Mouse (Mus musculus) liver, adult (tissue): Measurements from ENCODE around the gene Eif4g3.
A peak's percentile ranks its signal among the peaks of the same experiment; 100 is the strongest.

Experiments
- GATA4 ChIP-seq: IDR thresholded peaks from 2 replicates; pipeline ENCODE4 v1.6.1; 2014; ENCODE audit warnings: mild to moderate bottlenecking, low read length; ENCODE audit not compliant: insufficient replicate concordance

Eif4g3 gene

GRCm38 (mm10) chr4:138184056-138184455 is 191.2 kb downstream of the Eif4g3 start:
- no peak for TF ChIP-seq GATA4

GRCm38 (mm10) chr4:138184573-138184981 is 191.8 kb downstream of the Eif4g3 start:
- peak; percentile 99 for TF ChIP-seq GATA4

GRCm38 (mm10) chr4:138185961-138186360 is 193.1 kb downstream of the Eif4g3 start:
- no peak for TF ChIP-seq GATA4

- TF ChIP-seq GATA4, result no peak
Measured at GRCm38 (mm10) chr4:138187995-138188394, 195.2 kb downstream of the Eif4g3 start.

GRCm38 (mm10) chr4:138192561-138192960 is 199.7 kb downstream of the Eif4g3 start:
- TF ChIP-seq GATA4, result no peak

- TF ChIP-seq GATA4, result no peak
Measured at GRCm38 (mm10) chr4:138200769-138201168, 207.9 kb downstream of the Eif4g3 start.

- TF ChIP-seq GATA4, result no peak
Measured at GRCm38 (mm10) chr4:138201696-138202095, 208.9 kb downstream of the Eif4g3 start.

- TF ChIP-seq GATA4, result no peak
Measured at GRCm38 (mm10) chr4:138210116-138210515, 217.3 kb downstream of the Eif4g3 start.

- no peak for TF ChIP-seq GATA4
Measured at GRCm38 (mm10) chr4:138213861-138214260, 221.0 kb downstream of the Eif4g3 start.

- TF ChIP-seq GATA4, result no peak
Measured at GRCm38 (mm10) chr4:138215671-138216199, 222.9 kb downstream of the Eif4g3 start.

GRCm38 (mm10) chr4:138216200-138216890 is 223.5 kb downstream of the Eif4g3 start, which contains the start of gene Hp1bp3:
Gene Hp1bp3, plus strand, starts transcription at chr4:138216296.
- no peak for TF ChIP-seq GATA4

GRCm38 (mm10) chr4:138216891-138217392 is 224.1 kb downstream of the Eif4g3 start:
- no peak for TF ChIP-seq GATA4

GRCm38 (mm10) chr4:138217441-138217840 is 224.6 kb downstream of the Eif4g3 start:
- no peak for TF ChIP-seq GATA4

- TF ChIP-seq GATA4, result no peak
Measured at GRCm38 (mm10) chr4:138217951-138218685, 225.3 kb downstream of the Eif4g3 start.

- TF ChIP-seq GATA4, result no peak
Measured at GRCm38 (mm10) chr4:138219331-138219730, 226.5 kb downstream of the Eif4g3 start.

GRCm38 (mm10) chr4:138220761-138221160 is 227.9 kb downstream of the Eif4g3 start:
- TF ChIP-seq GATA4, result no peak
